Mouse (Mus musculus) cerebellum, adult 2 months (tissue): Measurements from ENCODE around the gene Mptx2. TPM values are rescaled to one million over a fixed set of nuclear protein-coding genes. Genes with fewer than 3 reads are reported as not detected.

ENCODE experiments used
- DNase-seq, 2 experiments: peaks; one replicate each; pipeline ENCODE4 v3.0.0; 2021
- H3K27ac ChIP-seq: fragments of 200-500 bp; 2 replicates; pipeline ENCODE4 v1.5.1; 2012; ENCODE audit warnings: low read length, control low read depth, inconsistent platforms; ENCODE audit not compliant: insufficient read depth
- H3K27me3 ChIP-seq: fragments of 200-500 bp; 2 replicates; pipeline ENCODE4 v1.6.1; 2012; ENCODE audit warnings: inconsistent platforms, mild to moderate bottlenecking, low read length, moderate library complexity; ENCODE audit not compliant: control insufficient read depth, insufficient read depth
- H3K4me1 ChIP-seq: fragments of 200-500 bp; 2 replicates; pipeline ENCODE4 v1.6.1; 2011; ENCODE audit warnings: low read length; ENCODE audit not compliant: control insufficient read depth, insufficient read depth
- H3K4me3 ChIP-seq: fragments of 200-500 bp; replicated peaks from 2 replicates; pipeline ENCODE3; 2011; ENCODE audit warnings: mild to moderate bottlenecking, low read depth, low read length, control low read depth; ENCODE audit not compliant: insufficient read depth
- CTCF ChIP-seq: fragments of 200-500 bp; IDR thresholded peaks from 2 replicates; pipeline ENCODE4 v1.5.1; 2011; ENCODE audit warnings: low read depth, mild to moderate bottlenecking, control low read depth, low read length, moderate library complexity, borderline replicate concordance; ENCODE audit not compliant: insufficient read depth
- POLR2A ChIP-seq: fragments of 200-500 bp; IDR thresholded peaks from 2 replicates; pipeline ENCODE4 v1.6.1; 2011; ENCODE audit warnings: low read length, control low read depth, borderline replicate concordance; ENCODE audit not compliant: insufficient read depth
- WGBS: fragments of 180-500 bp; shearing (Covaris S2); methylation state at CpG from one replicate; pipeline ENCODE4 v1.1.7; 2018; 5-methylcytosine and 5-hydroxymethylcytosine counted together
- polyA plus RNA-seq: library from polyadenylated mRNA; depleted of rRNA; stranded (reverse); fragments of >200 nt; gene quantifications from 2 replicates; pipeline ENCODE4 v1.2.3, GENCODE M21; 2012; rRNA removed

Gene Mptx2
- polyA plus RNA-seq, result not detected in 2 replicates

DNA sequence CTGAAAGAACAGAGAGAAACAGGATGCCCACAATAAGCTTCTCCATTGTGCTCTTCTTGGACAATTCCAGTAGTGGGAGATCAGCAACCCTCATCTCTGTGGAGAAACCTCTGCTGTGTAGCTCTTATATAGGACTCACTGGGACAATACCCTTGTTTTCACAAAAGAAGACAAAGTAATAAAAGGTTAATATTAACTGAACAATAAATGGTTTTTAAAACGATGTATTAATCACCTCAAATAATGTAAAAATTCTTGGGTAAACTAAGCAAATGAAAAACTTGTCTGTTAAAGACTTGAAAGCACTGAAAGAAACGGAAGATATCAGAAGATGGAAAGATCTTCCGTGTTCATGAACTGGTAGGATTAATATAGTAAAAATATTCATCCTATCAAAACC lies at the start of gene Mptx2:
Mptx2 (minus strand) TSS at position 101 of the 400 bp plus-strand sequence.
- Histone ChIP-seq H3K27ac (no peak within 1 kb of the TSS), H3K27me3 (no peaks in the 10 kb centered on the region), H3K4me3 (no peak within 1 kb of the TSS), H3K4me1 (no peaks in the 10 kb centered on the region)
- no peak for DNase-seq
- TF ChIP-seq CTCF (no peak), POLR2A (no peak)
- WGBS, result 83% methylated on average over 3 of the region's 3 CpGs

GRCm38 (mm10) chr1:173326552-173326951 lies 49.0 kb upstream of the Mptx2 start:
- TF ChIP-seq POLR2A, result no peak
- TF ChIP-seq CTCF, result no peak
- 80% methylated on average over 1 of the region's 1 CpGs for WGBS
- Histone ChIP-seq H3K4me3 (no peak overlapping the region), H3K4me1 (no peaks in the 10 kb centered on the region), H3K27me3 (no peaks in the 10 kb centered on the region), H3K27ac (no peak overlapping the region)
- no peak for DNase-seq

DNA sequence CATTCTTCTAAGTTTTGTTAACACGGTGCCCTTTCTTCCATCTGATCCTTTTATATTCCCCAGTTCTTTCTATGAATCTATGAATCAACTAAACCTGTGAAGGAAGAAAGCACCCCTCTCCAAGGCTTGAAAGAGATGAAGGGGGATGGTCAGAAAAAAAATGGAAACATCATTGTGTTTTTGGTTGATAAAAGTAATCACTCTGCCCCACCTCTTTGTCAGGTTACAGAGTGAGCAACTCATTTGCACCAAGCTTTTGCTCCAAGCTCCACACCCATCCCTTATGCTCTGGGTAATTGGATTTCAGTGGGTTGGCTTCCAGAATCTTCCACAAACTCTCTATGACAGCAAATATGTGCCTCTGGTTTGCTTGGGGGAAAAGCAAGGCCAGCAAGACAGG lies 47.8 kb upstream of the Mptx2 start:
- no peak for TF ChIP-seq POLR2A
- no peak for TF ChIP-seq CTCF
- no peaks in the 10 kb centered on the region for H3K27me3 ChIP-seq
- DNase-seq, result no peak
- H3K4me3 ChIP-seq, result no peak overlapping the region
- H3K27ac ChIP-seq, result no peak overlapping the region
- no peaks in the 10 kb centered on the region for H3K4me1 ChIP-seq
- 98% methylated on average over 1 of the region's 1 CpGs for WGBS

- H3K4me3 ChIP-seq, result no peak overlapping the region
- no peak for TF ChIP-seq CTCF
- no peak for TF ChIP-seq POLR2A
Observed at GRCm38 (mm10) chr1:173324961-173325360, 47.4 kb upstream of the Mptx2 start.

GRCm38 (mm10) chr1:173323839-173324585 lies 46.4 kb upstream of the Mptx2 start:
- Histone ChIP-seq H3K4me1 (no peaks in the 10 kb centered on the region), H3K27me3 (no peaks in the 10 kb centered on the region), H3K4me3 (no peak overlapping the region), H3K27ac (no peak overlapping the region)
- peak; percentile 86 for TF ChIP-seq CTCF
- TF ChIP-seq POLR2A, result no peak
- DNase-seq, result peak; percentile 48 to 63
- WGBS, result 32% methylated on average over 5 of the region's 5 CpGs

More at GRCm38 (mm10) chr1:173324961-173325360, 47.4 kb upstream of the Mptx2 start:
- Histone ChIP-seq H3K27ac (no peak overlapping the region), H3K27me3 (no peaks in the 10 kb centered on the region), H3K4me1 (no peaks in the 10 kb centered on the region)
- 40% methylated on average over 4 of the region's 4 CpGs for WGBS
- no peak for DNase-seq

GRCm38 (mm10) chr1:173322249-173322627 lies 44.7 kb upstream of the Mptx2 start:
- H3K27ac ChIP-seq, result no peak overlapping the region
- 73% methylated on average over 6 of the region's 6 CpGs for WGBS
- DNase-seq, result no peak
- TF ChIP-seq CTCF, result no peak
- TF ChIP-seq POLR2A, result no peak
- no peaks in the 10 kb centered on the region for H3K4me1 ChIP-seq
- H3K27me3 ChIP-seq, result no peaks in the 10 kb centered on the region
- no peak overlapping the region for H3K4me3 ChIP-seq

GRCm38 (mm10) chr1:173321593-173322248 lies 44.1 kb upstream of the Mptx2 start:
- 33% methylated on average over 8 of the region's 8 CpGs for WGBS
- H3K27ac ChIP-seq, result no peak overlapping the region
- no peak for DNase-seq

More at GRCm38 (mm10) chr1:173321593-173322248, 44.1 kb upstream of the Mptx2 start:
- Histone ChIP-seq H3K27me3 (no peaks in the 10 kb centered on the region), H3K4me3 (no peak overlapping the region), H3K4me1 (no peaks in the 10 kb centered on the region)
- no peak for TF ChIP-seq POLR2A
- TF ChIP-seq CTCF, result no peak
